Mouse (Mus musculus) testis, adult 2 months (tissue): ENCODE measurements around the gene Tpk1.

Source experiments
- CTCF ChIP-seq: fragments of 200-500 bp; IDR thresholded peaks from 2 replicates; pipeline ENCODE4 v1.5.1; 2012; ENCODE audit warnings: low read depth, mild to moderate bottlenecking, inconsistent platforms, low read length, moderate library complexity; ENCODE audit not compliant: control insufficient read depth, insufficient read depth, insufficient replicate concordance
- POLR2A ChIP-seq: fragments of 200-500 bp; IDR thresholded peaks from 2 replicates; pipeline ENCODE4 v1.6.1; 2012; ENCODE audit warnings: low read depth, mild to moderate bottlenecking, inconsistent platforms, low read length, moderate library complexity; ENCODE audit not compliant: control insufficient read depth

- TF ChIP-seq CTCF (no peak), POLR2A (no peak)
These were observed 292.9 kb downstream of the Tpk1 start for GRCm38 (mm10) chr6:43373206-43373605.
